Mouse (Mus musculus): ENCODE results near the gene Elk3.
A peak's percentile ranks its signal among the peaks of the same experiment; 100 is the strongest.

Elk3 gene

DNA sequence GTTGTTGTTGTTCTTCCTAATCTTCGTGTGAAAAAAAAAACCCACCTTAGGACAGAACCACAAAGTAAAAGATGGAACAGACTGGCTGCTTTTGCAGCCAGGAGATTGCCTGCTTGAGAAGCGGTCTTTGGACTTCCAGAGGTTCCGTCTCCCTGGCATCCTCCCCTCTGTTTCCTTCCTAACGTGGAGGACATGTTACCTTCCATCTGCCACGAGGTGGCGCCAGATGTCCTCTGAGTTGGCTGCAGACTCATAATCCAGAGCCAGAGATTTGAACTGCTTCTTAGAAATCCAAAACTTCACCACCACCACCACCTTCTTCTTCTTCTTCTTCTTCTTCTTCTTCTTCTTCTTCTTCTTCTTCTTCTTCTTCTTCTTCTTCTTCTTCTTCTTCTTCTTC lies 19.1 kb downstream of the Elk3 start:
- peak; percentile 93 for DNase-seq

DNA sequence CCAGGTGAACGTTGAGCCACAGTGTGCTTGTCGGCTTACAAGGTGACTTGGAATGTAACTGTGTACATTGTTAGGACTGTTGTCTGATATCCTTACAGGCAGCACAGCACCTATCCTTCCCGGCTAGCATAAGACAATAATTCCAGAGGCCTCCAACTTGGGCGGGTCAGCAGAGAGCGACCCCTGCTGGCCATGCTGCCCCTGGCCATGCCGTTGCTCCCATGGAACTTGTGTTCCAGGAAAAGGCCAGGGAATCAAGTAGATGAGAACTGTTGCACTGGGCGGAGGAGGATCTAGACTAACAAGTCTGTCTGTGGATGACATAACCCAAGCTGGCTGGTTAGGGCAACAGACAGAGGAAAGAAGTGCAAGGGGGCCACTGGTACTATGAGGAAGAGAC lies 19.6 kb downstream of the Elk3 start:
- peak; percentile 74 for DNase-seq

DNA sequence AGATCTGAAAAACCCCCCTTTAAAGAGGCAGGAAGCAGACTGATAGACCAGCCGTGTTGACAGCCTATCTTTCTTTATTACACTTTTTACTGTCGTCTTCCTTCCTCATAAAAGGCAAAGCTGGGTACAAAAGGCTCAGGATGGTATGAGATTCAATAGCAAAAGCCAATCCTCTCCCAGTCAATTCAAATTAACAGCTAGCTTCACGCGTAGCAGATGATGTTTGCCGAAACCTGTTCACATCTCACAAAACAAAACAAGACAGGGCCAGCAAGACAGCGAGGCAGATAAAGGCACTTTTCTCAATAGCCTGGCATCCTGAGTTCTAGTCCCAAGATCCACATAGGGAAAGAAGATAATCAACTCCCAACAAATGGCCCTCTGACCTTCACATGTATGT lies 21.5 kb downstream of the Elk3 start:
- DNase-seq = no peak

DNA sequence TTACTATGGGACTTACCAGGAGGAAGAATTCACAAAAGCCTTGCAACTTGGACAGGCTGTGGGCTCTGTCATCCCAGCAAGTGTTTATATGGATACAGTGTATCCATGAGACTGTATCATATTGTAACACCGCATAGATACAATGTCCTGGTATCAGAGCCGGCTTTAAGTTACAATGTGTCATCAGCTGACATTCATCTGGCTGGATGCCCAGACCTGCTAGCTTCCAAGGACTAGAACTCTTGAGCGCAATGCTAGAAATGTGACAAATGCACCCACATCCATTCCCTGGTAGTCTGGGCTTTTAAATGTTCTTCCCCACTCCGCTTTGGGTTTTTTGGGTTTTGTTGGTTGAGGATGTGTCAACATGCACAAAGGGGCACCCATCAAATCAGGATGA lies 22.6 kb downstream of the Elk3 start:
- peak; percentile 59 for DNase-seq

DNA sequence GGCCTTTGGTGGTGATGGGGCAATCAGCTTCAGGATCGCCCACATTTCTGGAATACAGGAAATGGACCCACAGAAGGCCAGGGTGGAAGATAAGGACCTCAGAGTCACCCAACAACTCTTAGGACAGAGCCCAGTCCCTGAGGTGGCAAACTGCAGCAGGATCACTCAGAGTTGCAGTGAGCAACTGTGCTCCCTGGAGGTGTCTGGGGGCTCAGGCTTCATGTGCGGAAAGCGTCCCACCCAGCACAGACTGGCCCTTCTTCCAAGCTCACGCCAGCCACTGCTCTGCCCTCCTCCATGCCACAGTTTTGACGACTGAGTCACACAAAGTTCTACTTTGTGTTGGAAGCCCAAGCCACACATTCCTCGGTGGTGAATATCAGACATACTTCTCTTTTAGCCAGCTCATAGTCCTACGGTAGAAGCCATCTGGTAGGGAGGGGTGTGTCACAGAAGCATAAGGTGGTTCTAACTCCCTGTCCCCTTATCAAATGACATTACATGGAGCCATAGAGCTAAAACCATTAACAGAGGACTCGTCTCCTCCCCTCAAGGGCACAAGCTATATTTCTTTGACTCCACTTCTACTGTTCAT lies 23.3 kb downstream of the Elk3 start:
- DNase-seq = no peak

DNA sequence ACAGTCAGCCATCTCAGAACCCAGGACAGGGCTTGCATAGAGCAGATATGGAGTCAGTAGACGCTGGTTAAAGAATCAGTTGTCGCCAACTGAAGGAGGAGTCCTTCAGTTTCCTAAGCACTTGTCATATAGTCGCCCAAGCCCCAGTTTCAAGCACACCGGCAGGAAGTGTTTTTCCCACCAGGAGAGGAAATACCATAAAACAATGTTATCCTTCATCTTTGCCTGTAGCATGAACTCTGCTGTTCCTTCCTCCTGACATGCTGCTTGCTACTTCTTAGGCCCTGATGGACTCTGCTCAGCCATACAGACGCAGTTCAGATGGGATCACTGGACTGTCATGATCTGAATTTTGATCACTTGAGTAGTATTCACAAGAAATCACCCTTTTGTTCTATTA lies 25.4 kb downstream of the Elk3 start:
- DNase-seq = no peak

DNA sequence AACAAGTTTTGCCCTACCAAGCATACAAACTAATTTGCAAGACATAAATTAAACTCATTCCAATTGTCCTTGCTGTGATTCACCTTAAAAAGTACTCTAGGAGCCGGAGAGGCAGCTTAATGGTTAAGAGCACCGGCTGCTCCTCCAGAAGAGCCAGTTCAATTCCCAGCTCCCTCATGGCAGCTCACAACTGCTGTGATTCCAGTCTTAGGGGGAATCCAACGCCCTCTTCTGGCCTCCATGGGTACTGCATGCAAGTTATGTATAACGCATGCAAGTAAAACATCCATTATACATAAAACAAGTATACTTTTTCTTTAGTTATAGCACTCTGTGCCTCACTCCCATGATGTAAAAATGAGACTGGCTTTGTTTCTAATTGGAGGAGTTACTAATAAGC lies 27.7 kb downstream of the Elk3 start:
- no peak for DNase-seq

DNA sequence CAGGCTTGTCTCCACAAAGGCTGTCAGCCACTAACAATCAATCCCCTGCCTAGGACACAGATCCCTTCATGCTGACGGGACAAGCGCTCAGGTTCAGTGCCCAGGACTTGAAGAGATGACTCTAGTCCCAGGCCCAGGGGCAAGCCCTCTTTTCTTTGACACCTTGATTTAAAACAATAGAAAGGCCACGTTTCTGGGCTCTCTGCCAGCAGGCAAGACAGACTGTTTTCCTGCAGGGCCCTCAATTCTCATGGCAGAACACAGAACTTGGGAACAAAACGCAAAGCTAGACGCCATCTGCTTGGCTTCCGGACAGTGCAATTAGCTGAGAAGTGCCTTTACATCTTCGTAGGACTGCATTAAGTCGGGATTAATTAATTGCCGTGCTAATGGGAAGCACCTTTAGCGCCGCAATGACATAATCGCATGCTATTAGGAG lies 28.4 kb downstream of the Elk3 start:
- DNase-seq = peak; percentile 51

DNA sequence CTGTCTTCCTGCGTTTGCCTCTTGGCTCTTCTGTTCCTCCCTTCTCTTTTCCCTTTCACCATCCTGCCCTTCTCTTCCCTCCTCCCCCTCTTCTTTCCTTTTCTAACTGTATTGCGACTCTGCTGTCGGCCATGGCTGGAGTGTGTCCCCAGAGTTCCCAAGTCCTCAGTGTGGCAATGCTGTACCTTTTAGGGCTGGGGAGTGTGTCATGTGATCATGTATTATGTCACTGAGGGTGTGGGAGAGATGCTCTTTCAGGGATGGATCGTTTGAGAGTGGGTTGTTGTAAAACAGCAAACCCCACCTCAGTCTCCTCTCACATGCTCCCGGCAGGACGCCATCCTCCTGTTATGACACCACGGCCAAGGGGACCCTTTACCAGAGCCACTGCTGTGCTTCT lies 29.8 kb downstream of the Elk3 start:
- DNase-seq = no peak

DNA sequence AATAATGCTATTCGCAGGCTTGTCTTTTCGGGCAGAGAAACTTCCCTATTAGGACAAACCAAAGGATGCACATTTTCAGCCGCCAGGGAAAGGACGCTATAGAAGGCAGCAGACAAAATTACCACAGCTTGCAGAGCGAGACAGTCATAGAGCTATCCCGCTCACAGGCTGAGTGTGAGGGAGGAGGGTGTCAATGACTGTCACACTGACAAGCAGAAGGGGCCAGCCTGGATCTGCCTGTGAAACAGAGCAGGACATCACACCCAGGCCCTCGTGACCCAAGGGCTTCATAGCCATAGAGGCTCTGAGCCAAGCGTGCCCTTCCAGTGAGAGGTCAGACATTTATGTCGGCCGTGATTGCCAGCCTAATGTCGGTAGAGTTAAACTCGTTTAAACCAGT lies 30.3 kb downstream of the Elk3 start:
- DNase-seq = no peak

DNA sequence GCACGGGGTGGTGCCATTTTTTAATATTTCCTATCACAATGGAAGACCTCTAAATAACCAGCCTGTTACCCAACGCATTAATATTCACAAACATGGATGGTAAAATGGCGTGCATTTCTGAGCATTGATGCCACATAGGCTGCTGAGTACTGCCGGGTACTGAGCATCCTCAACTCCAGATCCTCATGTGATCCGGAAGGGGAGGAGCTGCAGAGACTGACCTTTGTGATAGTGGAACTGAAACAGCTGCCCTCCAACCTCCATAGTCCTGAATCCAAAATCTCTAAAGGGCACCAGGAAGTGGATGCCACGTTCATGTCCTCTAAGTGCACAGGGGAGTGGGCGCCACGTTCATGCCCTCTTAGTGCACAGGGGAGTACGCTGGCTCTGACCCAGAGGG lies 31.9 kb downstream of the Elk3 start:
- DNase-seq = no peak

DNA sequence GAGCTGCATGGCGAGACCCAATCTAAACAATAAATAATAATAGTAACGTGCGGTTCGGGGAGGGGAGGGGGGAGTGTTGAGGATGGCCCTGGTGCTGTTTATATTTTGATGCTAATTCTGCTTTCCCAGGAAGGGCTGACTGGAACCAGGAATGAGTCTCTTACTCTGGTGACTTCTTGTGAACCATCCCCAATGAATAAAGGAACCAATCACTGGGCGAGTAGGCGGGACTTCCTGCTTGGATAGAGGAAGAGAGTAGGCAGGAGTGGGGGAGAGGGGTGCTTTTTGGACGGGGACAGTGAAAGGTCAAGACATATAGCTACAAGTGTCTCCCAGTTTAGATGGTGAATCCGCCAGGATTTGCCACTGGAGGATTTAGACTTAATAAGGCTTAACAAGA lies 32.6 kb downstream of the Elk3 start:
- DNase-seq = no peak

DNA sequence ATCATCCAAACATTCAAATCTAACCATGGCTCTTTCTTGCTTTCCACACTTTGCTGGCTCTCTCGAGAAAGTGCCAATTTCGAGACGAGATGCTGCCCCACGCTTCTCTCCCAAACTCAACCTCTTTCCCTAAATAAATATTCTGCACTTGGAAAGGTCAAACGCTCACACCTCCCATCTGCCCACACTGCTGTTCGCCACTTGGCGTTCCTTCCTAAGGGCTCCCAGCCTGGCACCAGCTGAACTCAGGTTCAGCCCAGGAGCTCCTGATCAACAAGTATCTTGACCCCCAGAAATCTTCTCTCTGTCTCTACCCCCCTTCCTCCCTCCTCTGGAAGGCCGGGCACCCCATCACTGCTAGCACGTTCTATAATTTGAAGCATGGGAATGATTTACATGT lies 34.1 kb downstream of the Elk3 start:
- DNase-seq = no peak

DNA sequence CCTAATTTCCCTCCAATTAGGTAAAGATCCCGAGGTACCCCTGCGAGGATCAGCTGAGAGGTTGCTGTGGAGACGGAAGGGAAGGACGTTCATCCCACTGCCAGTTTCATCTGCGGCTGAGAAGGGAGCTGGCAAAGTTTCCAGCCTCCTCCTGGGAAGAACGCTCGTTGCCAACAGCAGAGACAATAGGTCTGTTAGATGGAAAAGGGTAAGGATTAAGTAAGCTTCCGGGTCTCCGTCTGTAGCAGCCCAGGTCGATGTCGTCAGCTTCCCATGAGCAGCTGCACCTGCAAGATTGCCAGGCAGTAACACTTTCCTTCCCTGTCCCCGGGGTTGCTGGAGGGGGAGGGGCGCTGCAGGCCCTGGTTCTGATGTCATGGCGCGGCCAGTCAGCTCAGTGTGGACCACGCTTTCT lies 34.6 kb downstream of the Elk3 start:
- peak; percentile 73 for DNase-seq

DNA sequence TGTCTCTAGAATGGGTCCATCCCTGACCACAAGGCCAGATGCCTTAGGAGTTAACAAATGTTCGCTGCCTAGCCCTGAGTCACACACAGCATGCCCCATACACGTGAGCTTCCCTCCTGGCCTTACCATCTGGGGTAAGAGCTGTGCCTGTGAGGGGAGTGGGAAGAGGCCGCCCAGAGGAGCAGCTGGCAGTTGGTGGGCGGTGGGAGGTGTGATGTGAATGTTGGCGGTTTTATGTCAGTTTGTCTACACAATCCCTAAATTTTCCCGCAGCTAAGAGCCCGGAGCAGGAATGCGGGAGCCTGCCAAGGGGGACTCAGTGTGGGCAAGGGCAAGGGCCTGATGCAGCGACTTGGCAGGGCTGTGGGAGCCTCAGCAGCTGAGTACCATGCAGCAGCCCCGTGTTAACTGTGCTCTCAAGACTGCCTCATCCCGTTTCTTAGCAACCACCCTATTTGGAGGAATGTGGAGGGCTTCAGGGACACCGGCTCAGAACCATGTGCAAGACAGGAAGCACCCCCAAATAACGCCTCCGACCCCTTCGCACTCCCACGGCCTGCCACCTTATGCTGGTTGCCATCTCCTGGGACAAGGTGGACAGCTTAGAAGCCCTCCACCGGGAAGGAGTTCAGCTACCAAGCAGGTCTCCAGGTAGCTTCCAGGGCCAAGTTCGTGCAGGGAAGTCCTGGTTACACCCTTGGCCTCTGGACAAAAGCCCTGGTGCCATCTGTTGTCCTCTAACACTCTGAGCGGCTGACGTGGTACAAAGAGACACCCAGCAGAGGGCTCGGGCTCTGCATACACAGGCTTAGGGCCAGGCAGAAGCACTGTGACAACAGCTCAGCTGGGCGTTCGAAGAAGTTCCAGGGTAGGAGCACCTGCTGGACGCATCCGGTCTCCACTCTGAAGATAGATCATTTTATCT lies 35.5 kb downstream of the Elk3 start:
- DNase-seq = no peak

DNA sequence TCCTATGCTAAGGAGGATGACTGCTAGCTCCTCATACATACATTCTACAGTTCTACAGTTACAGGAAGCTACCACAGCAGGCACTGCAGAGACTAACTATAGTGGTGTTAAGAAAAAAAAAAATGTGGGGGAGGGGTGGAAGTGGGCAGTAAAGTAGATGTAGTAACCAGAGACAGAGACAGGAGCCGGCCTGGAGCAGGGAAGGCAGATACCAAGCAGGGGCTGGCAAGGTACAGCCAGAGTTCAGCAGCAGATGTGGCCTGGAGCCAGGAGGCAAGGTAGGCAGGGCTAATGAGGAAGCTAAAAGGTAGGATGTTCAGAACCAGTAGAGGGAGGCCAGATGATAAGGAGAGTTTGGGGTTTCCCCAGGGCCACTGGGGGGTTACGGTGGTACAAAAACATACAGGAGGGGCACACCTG lies 36.6 kb downstream of the Elk3 start:
- no peak for DNase-seq

DNA sequence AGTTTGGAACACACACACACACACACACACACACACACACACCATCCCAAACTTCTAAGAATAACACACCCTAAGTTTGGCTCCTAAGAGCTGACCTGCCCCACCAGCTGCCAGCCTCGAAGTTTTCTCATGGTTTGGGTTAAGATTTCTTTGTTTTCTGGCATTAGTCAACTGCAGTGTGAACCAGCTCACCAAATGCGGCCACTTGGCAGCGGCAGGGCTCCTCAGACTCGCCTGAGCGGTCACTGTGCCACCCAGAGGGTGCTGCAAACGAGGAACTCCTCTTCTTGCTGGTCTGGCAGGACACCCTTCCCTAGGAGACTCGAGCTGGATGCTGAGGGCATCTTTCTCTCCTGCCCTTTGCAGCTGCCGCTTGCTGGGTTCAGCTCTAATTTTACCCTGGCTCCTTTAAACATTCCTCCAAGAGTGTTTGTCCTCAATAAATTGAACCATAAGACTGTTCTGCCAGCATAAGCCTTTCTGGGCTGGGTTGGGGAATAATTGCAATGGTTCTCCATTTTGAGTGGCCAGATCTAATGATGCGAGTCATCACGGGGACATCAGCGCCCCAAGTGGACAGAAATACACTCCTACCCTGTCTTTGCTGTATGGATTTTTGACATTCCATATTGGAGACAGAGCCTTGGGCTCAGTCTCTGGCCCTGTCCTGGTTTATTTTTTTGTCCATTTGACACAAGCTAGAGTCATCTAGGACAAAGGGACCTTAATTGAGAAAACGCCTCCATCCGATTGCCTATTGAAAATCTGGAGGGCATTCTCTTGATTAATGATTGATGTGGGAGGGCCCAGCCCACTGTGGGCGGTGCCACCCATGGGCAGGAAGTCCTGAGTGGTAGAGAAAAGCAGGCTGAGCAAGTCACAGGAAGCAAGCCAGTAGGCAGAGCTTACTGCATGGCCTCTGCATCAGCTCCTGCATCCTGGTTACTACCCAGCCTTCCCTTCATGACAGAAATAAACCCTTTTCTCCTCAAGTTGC lies 37.7 kb downstream of the Elk3 start:
- peak; percentile 45 for DNase-seq

DNA sequence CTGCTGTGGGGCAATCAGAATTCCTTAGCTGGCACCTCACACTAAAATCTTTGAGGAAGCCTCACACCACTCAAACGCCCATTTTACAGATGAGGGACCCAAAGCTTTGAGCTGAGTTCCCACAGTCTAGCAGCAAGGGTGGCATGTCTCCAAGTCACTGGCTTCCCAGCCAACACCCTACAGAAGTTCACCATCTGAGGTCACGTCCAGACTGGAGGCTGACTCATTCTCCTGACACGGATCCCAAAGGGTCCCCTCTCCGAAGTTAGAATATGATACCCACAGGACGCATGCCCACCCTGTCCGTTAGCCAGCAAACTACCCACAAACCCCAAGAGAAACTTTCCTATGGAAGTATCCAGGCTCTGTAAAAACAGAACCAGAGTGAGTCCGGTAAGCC lies 39.1 kb downstream of the Elk3 start:
- DNase-seq = peak; percentile 42

DNA sequence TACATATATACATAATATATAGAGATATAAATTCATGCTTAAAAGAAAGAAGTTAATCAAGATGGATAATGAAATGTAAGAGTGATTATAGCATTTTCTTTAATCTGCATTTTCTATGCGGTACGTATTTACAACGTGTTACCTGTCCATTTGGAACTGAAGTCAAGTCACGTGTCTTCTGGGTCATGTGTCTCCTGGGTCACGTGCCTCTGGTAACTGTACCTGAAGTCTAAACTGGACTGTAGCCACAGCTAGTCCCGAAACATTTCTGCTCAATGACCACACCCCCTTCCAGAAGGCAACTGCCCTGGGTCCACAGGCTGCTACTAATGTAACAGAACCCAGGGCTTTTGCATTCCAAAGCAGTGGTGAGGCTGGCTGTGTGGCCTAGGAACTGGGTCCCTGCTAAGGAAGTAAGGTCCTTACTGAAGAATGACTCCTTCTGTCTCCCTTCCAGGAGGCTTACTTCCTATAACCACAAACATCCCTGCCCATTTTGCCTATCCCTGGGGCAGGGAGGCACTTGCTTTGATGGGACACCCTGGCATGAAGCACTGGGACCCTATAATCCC lies 40.0 kb downstream of the Elk3 start:
- no peak for DNase-seq

DNA sequence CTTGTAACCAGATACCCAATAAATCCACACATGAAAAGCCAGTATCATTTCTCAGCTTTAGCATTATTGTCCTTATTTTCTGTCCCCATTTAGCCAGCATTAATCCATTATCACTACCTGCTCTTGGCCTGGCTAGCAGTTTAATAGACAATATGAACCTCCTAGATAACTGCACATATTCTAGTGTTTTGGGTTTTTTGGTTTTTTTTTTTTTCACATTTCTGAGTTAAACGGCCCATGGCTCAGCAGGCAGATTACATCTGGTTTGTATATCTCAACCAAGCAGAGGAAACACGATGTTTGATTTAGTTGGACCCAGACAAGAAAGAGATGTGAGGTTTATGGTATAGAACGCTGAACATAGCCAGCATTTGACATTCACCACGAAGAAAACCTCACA lies 41.2 kb downstream of the Elk3 start:
- no peak for DNase-seq

DNA sequence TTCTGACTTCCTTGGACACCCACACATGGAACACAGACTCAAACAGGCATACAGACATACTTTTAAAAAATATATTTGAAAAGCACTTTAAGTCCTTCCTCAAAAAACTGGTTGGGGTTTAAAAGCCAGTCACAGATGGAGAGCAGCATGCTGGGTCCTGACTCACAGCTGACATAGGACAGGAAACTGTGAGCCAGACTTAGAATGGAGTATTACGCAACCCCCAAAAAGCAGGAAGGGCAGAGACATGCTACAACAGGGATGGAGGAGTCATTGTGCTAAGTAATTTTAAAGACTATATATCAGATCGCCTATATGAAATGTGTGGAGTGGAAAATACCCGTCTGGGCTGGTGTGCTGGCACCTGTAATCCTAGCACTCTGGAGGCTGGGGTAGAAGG lies 42.6 kb downstream of the Elk3 start:
- DNase-seq = no peak

DNA sequence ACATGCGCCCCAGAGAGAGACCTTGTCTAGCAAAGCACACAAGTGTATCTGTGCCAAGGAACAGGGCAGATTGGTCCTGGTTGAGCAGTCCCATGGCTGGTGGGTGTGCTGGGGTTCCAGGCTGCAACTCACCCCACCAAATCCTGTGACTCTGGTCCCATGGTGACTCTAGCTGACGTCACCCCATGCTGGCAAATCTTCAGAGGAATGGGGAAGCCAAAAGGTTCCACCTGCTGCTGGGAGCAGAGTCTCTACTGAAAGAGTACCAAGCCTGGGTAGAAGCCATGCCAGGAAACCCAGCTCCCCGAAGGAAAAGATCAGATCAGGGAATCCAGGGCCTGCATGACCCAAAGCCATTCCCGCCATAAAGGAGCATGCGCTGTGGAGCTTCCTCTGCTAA lies 43.4 kb downstream of the Elk3 start:
- no peak for DNase-seq

DNA sequence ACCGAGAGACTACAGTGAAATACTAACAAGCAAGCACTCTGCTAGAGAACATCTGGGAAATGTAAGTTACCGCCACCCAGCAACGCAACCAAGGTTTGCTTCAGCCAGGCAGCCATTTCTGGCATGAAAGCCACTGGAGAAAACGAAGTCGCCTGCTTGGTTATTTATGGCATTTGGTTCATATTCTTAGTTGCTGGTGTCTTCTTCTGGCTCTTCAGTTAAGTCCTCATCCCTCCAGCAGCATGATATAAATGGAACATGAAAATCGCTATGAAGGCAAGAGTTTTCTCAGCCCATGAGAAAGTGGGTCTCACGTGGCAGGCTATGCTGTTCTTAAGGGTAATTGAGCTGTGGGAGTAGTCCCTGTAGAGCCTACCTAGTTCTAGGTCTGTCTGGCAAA lies 44.4 kb downstream of the Elk3 start:
- DNase-seq = no peak

All from lung, postnatal 14 days (tissue).